Mouse (Mus musculus) layer of hippocampus, adult 2 months (tissue): ENCODE results near the gene Rc3h1. TPM values are rescaled to one million over a fixed set of nuclear protein-coding genes. Genes with fewer than 3 reads are reported as not detected.

Experiments used
- DNase-seq, 2 experiments: peaks; one replicate each; pipeline ENCODE4 v3.0.0; 2022; ENCODE audit warnings: low spot score in 2 of 2
- H3K27ac ChIP-seq: fragments of 200-600 bp; 2 replicates; pipeline ENCODE4 v1.8.1; 2022
- H3K4me3 ChIP-seq: fragments of 200-600 bp; 2 replicates; pipeline ENCODE4 v1.8.1; 2022; ENCODE audit warnings: mild to moderate bottlenecking
- CTCF ChIP-seq: fragments of 200-600 bp; conservative IDR thresholded peaks from 2 replicates; pipeline ENCODE4 v1.8.1; 2022; ENCODE audit warnings: antibody characterized with exemption, mild to moderate bottlenecking, moderate library complexity
- total RNA-seq, 2 experiments: library from RNA; stranded (reverse); gene quantifications; 2 replicates each; pipeline ENCODE4 v1.2.3; 2021

The Rc3h1 gene
- total RNA-seq, 2 experiments from 2014 or later = 39.1 to 41.4 TPM

- TF ChIP-seq CTCF = no peak
- Histone ChIP-seq H3K27ac (no peak overlapping the region), H3K4me3 (no peak overlapping the region)
- no peak for DNase-seq
These were observed 113.8 kb downstream of the Rc3h1 start for GRCm38 (mm10) chr1:161020051-161020450.

Other genes starting within 250 kb of the Rc3h1 start
- 100 to 1,000 TPM; 241 to 255 TPM for gene Rabgap1l, start 113.2 kb upstream of the Rc3h1 start, total RNA-seq
- under 1 TPM; 0.44 to 0.49 TPM for gene Serpinc1, start 72.2 kb downstream of the Rc3h1 start, total RNA-seq
- gene Zbtb37, start 128.4 kb downstream of the Rc3h1 start, total RNA-seq = 10 to 100 TPM; 17.5 to 20.1 TPM
- gene Dars2, start 164.2 kb downstream of the Rc3h1 start, total RNA-seq = 10 to 100 TPM; 24.1 to 25.0 TPM
- 1 to 10 TPM; 1.3 to 1.8 TPM for gene Cenpl, start 164.3 kb downstream of the Rc3h1 start, total RNA-seq
- 10 to 100 TPM; 16.3 to 17.3 TPM for gene Klhl20, start 225.1 kb downstream of the Rc3h1 start, total RNA-seq
- 10 to 100 TPM; 44.7 to 54.3 TPM for gene Ankrd45, start 236.3 kb downstream of the Rc3h1 start, total RNA-seq